In genomic region chr12:104419136-104419462, GRCm38 (mm10) we compare ENCODE assay signal across 8 mouse cellular contexts. TPM values are rescaled to one million over a fixed set of nuclear protein-coding genes. Genes with fewer than 3 reads are reported as not detected.
A peak's percentile ranks its signal among the peaks of the same experiment; 100 is the strongest.
DNase-seq lines count a peak whose midpoint lies in the region; ATAC-seq and TF ChIP-seq lines count a peak whose summit lies in the region.
"Had no signal": no experiment of that assay in that cellular context is flagged by ENCODE, and none has a peak within 500 bp of the region (broad histone marks: within the 10 kb centered on the region; RNA-seq: fewer than 3 reads in every experiment).

No protein-coding gene starts in this region.

- H3K4me1 ChIP-seq in liver, embryonic 15.5 days (replicated peaks), result no peaks in the 10 kb centered on the region

- no peaks in the 10 kb centered on the region for H3K9me3 ChIP-seq in liver, embryonic 15.5 days (replicated peaks)

- no peaks in the 10 kb centered on the region for H3K36me3 ChIP-seq in C2C12 (ENCODE audit: control insufficient read depth, insufficient read depth)
- no peaks in the 10 kb centered on the region for H3K36me3 ChIP-seq in liver, embryonic 15.5 days (replicated peaks)

- no peaks in the 10 kb centered on the region for H3K27me3 ChIP-seq in C2C12 (ENCODE audit: control insufficient read depth, insufficient read depth, insufficient read length)
- H3K27me3 ChIP-seq in liver, embryonic 15.5 days, result no peaks in the 10 kb centered on the region

- no peak overlapping the region for H3K9ac ChIP-seq in liver, embryonic 15.5 days

- 5% methylated on average over 2 of the region's 2 CpGs for WGBS in liver, embryonic 15.5 days (ENCODE audit: insufficient replicate concordance)

- no peak overlapping the region for H3K4me2 ChIP-seq in liver, embryonic 15.5 days

- ATAC-seq in erythroblast, adult 5-6 weeks (replicated peaks; ENCODE audit: low FRiP score, poor library complexity, severe bottlenecking), result peak; percentile 68; the same call in 1 of the 2 replicates
- peak; percentile 28; the same call in 1 of the 2 replicates for ATAC-seq in liver, embryonic 15.5 days (ENCODE audit: insufficient read depth)

- no peaks in the 10 kb centered on the region for H3K79me3 ChIP-seq in C2C12 (ENCODE audit: low read depth)

- H3K27ac ChIP-seq in liver, embryonic 15.5 days (replicated peaks), result no peak overlapping the region

- no peak overlapping the region for H3K4me3 ChIP-seq in C2C12 (ENCODE audit: insufficient read depth, poor library complexity, severe bottlenecking)
- no peak overlapping the region for H3K4me3 ChIP-seq in liver, embryonic 15.5 days (replicated peaks)
- H3K4me3 ChIP-seq: megakaryocyte, embryonic 14.5 days had no signal

- peak; percentile 19 for TF ChIP-seq CTCF in C2C12 (IDR thresholded peaks at IDR 0.05; ENCODE audit: control insufficient read depth, insufficient read depth, insufficient read length)

- no peaks in the 10 kb centered on the region for H3K79me2 ChIP-seq in C2C12 (ENCODE audit: control insufficient read depth, insufficient read depth)

- H3ac ChIP-seq in C2C12 (ENCODE audit: control insufficient read depth, insufficient read length, low read depth), result no peak overlapping the region

- peak; percentile 21 for DNase-seq in 416B (ENCODE audit: low read depth)
- no peak for DNase-seq in adrenal gland, postnatal 10 days
- no peak for DNase-seq in gastrocnemius, adult 18-20 months (ENCODE audit: low spot score)
- DNase-seq in cerebellum, postnatal 14 days, result no peak

TF ChIP-seq in C2C12, 6 proteins besides CTCF, POLR2A, EP300 and RAD21:
- TF ChIP-seq MAX (IDR thresholded peaks at IDR 0.05), result no peak
- TF ChIP-seq FOSL1 (IDR thresholded peaks at IDR 0.05; ENCODE audit: insufficient read depth, low read length, poor library complexity, severe bottlenecking), result no peak
- no peak for TF ChIP-seq MYOD1 (IDR thresholded peaks at IDR 0.05; ENCODE audit: control insufficient read depth, insufficient read length, low read depth)
- TF ChIP-seq MYOG (IDR thresholded peaks at IDR 0.05; ENCODE audit: control insufficient read depth, extremely low read depth, insufficient read length), result no peak
- TF ChIP-seq CEBPB (IDR thresholded peaks at IDR 0.05; ENCODE audit: low read depth), result no peak
- no peak for TF ChIP-seq USF1 (IDR thresholded peaks at IDR 0.05; ENCODE audit: low read depth)
TF ChIP-seq in C2C12: peak in this region for 0.

RNA-seq across cellular contexts. Expression of gene Serpina3n, which starts 12.6 kb away (rescaled TPM):
- polyA plus RNA-seq in C2C12 (2012; fragmentation: generic; extraction: Trizol), result not detected
- not detected in 2 replicates for total RNA-seq in erythroblast, adult 5-6 weeks (2015; ENCODE audit: low replicate concordance)
- total RNA-seq in erythroblast, adult 5-6 weeks (2017; ENCODE audit: low replicate concordance), result 0.28 TPM in 1 of 2 replicates, not detected in the other
- 1.0 and 2.6 TPM in 2 replicates for polyA plus RNA-seq in liver, embryonic 15.5 days (2015; fragmentation: Nextera tagmentation; extraction: Ambion mirVana)
- 100 to 1,000 TPM in 1 of 2 experiments, 10 to 100 TPM in 1; 59.9 to 180 TPM for total RNA-seq in adrenal gland, postnatal 10 days (2021)
- 10 to 100 TPM in 1 of 2 experiments, 1 to 10 TPM in 1; 6.6 to 10.6 TPM for total RNA-seq in gastrocnemius, adult 18-20 months (2021)

RNA-seq across cellular contexts. Expression of gene Gsc, which starts 54.0 kb away (rescaled TPM):
- not detected for polyA plus RNA-seq in C2C12 (2012; fragmentation: generic; extraction: Trizol)
- total RNA-seq in erythroblast, adult 5-6 weeks (2015; ENCODE audit: low replicate concordance), result not detected in 2 replicates
- total RNA-seq in erythroblast, adult 5-6 weeks (2017; ENCODE audit: low replicate concordance), result not detected in 2 replicates
- polyA plus RNA-seq in liver, embryonic 15.5 days (2015; fragmentation: Nextera tagmentation; extraction: Ambion mirVana), result not detected in 2 replicates
- under 1 TPM in 1 of 2 experiments, not detected in 1; 0.39 TPM for total RNA-seq in adrenal gland, postnatal 10 days (2021)
- total RNA-seq in gastrocnemius, adult 18-20 months (2021), result not detected

Comparison
In these comparisons a context has a peak if more than half of its experiments do, and no peak if none do; other contexts are left out.
1. RNA of gene Serpina3n, which starts 12.6 kb away (total RNA-seq): 59.9 to 180 TPM in adrenal gland, postnatal 10 days and 6.6 to 10.6 TPM in gastrocnemius, adult 18-20 months; 0.28 TPM in erythroblast, adult 5-6 weeks; every median in the first group is over 4 times any median in the second.